Mouse (Mus musculus) midbrain, embryonic 12.5 days (tissue): ENCODE data around the gene Fam210b. TPM values are rescaled to one million over a fixed set of nuclear protein-coding genes. Genes with fewer than 3 reads are reported as not detected.
A peak's percentile ranks its signal among the peaks of the same experiment; 100 is the strongest.

Source experiments
- ATAC-seq: fragments of 200-750 bp; cut with Nextera tagmentation; 2 replicates; pipeline ENCODE4 v1.8.0; 2017; ENCODE audit warnings: low read depth, moderate TSS enrichment, moderate library complexity; ENCODE audit not compliant: low FRiP score
- H3K27ac ChIP-seq: fragments of 300-500 bp; sonication (generic); replicated peaks from 2 replicates; pipeline ENCODE4 v1.5.1; 2016; ENCODE audit warnings: mild to moderate bottlenecking
- H3K27me3 ChIP-seq: fragments of 300-500 bp; sonication (generic); 2 replicates; pipeline ENCODE4 v1.6.1; 2016; ENCODE audit warnings: mild to moderate bottlenecking
- H3K36me3 ChIP-seq: fragments of 300-500 bp; sonication (generic); 2 replicates; pipeline ENCODE4 v1.6.1; 2016
- H3K4me1 ChIP-seq: fragments of 300-500 bp; sonication (generic); 2 replicates; pipeline ENCODE4 v1.6.1; 2016
- H3K4me2 ChIP-seq: fragments of 300-500 bp; sonication (generic); replicated peaks from 2 replicates; pipeline ENCODE4 v1.6.1; 2016; ENCODE audit warnings: mild to moderate bottlenecking, moderate library complexity
- H3K4me3 ChIP-seq: fragments of 300-500 bp; sonication (generic); 2 replicates; pipeline ENCODE4 v1.5.1; 2016; ENCODE audit warnings: mild to moderate bottlenecking
- H3K9ac ChIP-seq: fragments of 300-500 bp; sonication (generic); replicated peaks from 2 replicates; pipeline ENCODE4 v1.6.1; 2016; ENCODE audit warnings: mild to moderate bottlenecking, moderate library complexity
- H3K9me3 ChIP-seq: fragments of 300-500 bp; sonication (generic); 2 replicates; pipeline ENCODE4 v1.6.1; 2016; ENCODE audit warnings: mild to moderate bottlenecking
- WGBS: fragments of 180-500 bp; shearing (Covaris S2); methylation state at CpG from one replicate; pipeline ENCODE4 v1.1.7; 2016; 5-methylcytosine and 5-hydroxymethylcytosine counted together
- polyA plus RNA-seq: library from polyadenylated mRNA; unstranded; fragments of >200 nt; fragmentation: Nextera tagmentation; extraction: Ambion mirVana; gene quantifications from 2 replicates; pipeline ENCODE4 v1.2.1, GENCODE M21; 2016

Fam210b gene
- polyA plus RNA-seq, 1 experiment from 2014 or later = 32.6 TPM

DNA sequence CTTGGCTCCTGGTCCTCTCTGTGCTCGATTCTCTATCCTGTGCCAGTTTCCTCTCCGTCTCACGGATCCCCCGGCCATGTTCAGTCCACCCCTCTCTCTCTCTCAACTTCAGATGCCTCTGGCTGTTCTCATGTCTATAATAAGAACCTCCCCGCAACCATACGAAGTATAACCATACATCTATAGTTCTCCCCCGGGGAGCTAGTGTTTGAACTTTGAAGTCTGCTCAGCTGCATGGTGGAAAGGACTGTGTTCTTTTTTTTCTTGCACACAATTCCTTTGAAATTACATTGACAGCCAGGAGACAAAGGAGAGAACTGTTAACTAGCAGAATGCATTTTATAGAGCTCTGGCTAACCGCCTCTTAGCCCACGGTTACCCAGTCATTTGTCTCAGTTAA is 9.4 kb downstream of the Fam210b start:
- Histone ChIP-seq H3K36me3 (peaks cover 54% of the 10 kb centered on the region), H3K4me3 (no peak overlapping the region), H3K27ac (0 out of 2 replicates have a peak overlapping the region, but pooled peaks have one; percentile 6), H3K9me3 (no peaks in the 10 kb centered on the region), H3K4me1 (peaks cover 12% of the 10 kb centered on the region; the same call in 1 of the 2 replicates), H3K4me2 (no peak overlapping the region), H3K27me3 (no peaks in the 10 kb centered on the region), H3K9ac (no peak overlapping the region)
- no peak for ATAC-seq
- 72% methylated on average over 9 of the region's 9 CpGs for WGBS

DNA sequence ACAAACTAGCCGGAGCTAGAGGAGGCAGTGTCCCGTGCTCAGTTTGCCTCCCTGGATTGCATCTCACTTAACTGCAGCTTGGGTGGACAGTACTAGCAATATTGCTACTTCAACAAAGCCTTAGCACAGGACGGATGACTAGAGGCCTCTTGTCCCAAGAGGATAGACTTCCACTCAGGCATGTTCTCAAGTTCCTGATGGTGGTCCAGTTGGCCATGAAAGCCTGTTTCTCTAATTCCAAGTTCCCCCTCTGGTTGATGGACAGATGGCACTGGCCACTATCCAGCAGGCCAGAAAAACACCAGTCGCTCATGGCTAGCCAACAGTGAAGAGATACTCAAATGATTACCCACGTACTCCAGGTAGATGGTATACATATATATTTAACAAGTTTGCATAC is 10.5 kb downstream of the Fam210b start:
- 90% methylated on average over 5 of the region's 5 CpGs for WGBS
- no peak overlapping the region for H3K4me2 ChIP-seq
- no peak overlapping the region for H3K9ac ChIP-seq
- no peaks in the 10 kb centered on the region for H3K9me3 ChIP-seq
- no peaks in the 10 kb centered on the region for H3K27me3 ChIP-seq
- peaks cover 12% of the 10 kb centered on the region; the same call in 1 of the 2 replicates for H3K4me1 ChIP-seq
- no peak for ATAC-seq
- H3K27ac ChIP-seq = no peak overlapping the region
- peaks cover 65% of the 10 kb centered on the region for H3K36me3 ChIP-seq
- no peak overlapping the region for H3K4me3 ChIP-seq

DNA sequence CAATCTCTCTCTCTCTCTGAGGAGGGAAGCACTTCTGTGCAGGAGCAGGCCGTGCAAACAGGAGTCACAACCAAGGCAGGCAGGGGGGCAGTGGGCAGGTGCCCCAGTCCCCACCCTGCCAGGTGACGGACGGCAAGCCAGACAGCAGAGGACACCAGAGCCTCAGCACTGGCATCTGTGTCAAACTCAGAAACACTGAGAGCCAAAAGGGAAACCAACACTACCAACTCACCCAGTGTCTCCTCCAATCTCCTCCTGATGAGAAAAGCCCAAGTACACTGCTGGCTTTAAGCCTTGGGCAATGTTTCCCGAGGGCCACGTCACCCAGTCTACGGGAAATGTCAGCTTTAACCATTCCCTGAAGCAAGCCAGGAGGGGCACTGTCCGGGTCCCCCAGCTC is 17.8 kb downstream of the Fam210b start:
- Histone ChIP-seq H3K9ac (no peak overlapping the region), H3K4me3 (no peak overlapping the region), H3K9me3 (no peaks in the 10 kb centered on the region), H3K27me3 (no peaks in the 10 kb centered on the region), H3K4me2 (no peak overlapping the region), H3K36me3 (peaks cover 90% of the 10 kb centered on the region), H3K27ac (no peak overlapping the region), H3K4me1 (peaks cover 9% of the 10 kb centered on the region)
- ATAC-seq = no peak
- 87% methylated on average over 7 of the region's 7 CpGs for WGBS

DNA sequence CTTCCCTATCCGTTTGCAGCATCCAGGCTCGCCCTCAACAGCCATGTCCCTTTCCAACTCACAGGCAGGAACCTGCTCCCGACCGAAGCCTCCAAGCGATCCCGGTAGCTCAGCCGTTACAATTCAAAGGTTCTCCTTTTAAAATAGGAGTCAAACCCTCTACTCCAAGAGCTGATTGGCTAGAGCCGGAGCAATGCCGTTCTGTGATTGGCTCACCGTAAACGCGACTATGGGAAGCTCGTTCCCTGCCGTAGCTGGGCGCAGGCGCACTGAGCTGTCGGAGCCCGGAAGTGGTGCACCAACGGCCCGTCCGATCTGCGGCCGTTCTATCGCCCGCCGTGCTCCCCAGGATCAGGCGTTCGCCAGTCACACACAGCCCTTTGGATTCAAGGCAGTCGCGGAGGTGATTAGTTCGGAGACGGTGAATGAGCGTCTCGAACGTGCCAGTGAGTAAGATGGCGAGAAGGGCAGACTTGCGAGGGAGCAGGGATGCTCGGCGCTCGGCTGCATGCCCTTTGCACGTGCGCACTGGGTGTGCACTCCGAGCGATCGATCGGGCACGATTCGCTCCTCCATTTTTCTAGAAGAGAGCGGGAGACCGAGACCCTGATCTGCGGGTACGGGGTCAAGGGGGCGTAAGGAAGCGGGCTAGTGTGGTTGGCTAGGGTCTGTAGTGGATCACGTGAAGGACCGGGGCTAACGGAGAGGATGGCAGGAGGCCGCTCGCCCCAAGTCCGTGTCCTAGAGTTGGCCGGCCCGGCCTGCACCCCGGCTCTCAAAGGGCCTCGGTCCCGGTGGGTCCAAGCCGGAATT is 25.3 kb downstream of the Fam210b start, which contains the start of the genes Aurka and Cstf1:
Gene Aurka, minus strand, starts transcription at position 125 of the 813 bp plus-strand sequence.
Gene Cstf1, plus strand, starts transcription at position 271 of the 813 bp plus-strand sequence.
- ATAC-seq = peak; percentile 97
- WGBS = under 1% methylated on average over 66 of the region's 66 CpGs

DNA sequence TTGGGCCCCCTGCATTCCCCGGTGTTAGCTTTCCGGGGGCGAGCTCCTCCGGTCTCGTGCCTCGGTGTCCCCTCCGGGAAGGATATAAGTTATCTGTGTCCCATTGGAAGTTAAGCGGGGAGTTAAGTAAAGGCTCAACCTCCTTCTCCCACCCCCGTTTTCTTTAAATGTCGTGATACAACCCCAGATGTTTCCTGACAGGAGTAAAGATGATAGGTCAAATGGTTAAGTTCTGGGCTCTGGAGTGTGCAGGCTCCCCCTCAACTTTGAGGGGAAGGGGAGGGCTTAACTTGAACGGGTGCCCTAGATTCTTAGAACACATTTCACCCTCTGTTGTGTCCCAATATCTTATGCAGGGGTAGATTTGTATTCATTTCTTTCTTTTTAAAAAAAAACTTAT is 25.9 kb downstream of the Fam210b start:
- Histone ChIP-seq H3K9me3 (no peaks in the 10 kb centered on the region), H3K27ac (peak overlapping the region; percentile 78), H3K4me1 (peaks cover 33% of the 10 kb centered on the region), H3K9ac (peak overlapping the region; percentile 89), H3K4me2 (peak overlapping the region; percentile 69), H3K4me3 (peak overlapping the region; percentile 95), H3K36me3 (peaks cover 47% of the 10 kb centered on the region), H3K27me3 (no peaks in the 10 kb centered on the region)
- 0% methylated on average over 11 of the region's 11 CpGs for WGBS
- 0 out of 2 replicates have a peak, but pooled peaks have one; percentile 0 for ATAC-seq

More for the DNA sequence above, 25.3 kb downstream of the Fam210b start, which contains the start of the genes Aurka and Cstf1:
- Histone ChIP-seq H3K4me2 (peak within 1 kb of the TSS; percentile 69), H3K9me3 (no peaks in the 10 kb centered on the region), H3K9ac (peak within 1 kb of the TSS; percentile 89), H3K4me3 (peak within 1 kb of the TSS; percentile 95), H3K27me3 (no peaks in the 10 kb centered on the region), H3K4me1 (peaks cover 33% of the 10 kb centered on the region), H3K27ac (peak within 1 kb of the TSS; percentile 78), H3K36me3 (peaks cover 46% of the 10 kb centered on the region)

DNA sequence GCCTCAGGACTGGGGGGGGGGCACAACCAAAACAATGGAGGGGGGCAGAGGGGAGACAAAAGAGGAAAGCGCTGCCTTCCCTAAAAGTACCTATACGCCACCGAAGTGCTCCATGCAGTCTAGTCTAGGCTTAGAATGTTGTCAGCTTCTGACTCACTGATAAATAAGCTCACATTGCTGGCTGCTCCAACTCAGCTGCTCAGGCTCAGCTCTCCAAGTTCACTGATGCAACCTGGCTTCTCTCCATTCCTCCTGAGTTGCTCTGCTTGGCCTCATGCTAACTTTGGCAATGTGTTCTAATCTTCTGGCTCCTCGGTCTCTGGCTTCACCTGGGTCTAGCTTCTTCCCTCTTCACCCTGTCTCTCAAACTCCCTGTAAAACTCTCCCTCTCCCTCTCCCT is 31.2 kb downstream of the Fam210b start:
- Histone ChIP-seq H3K9me3 (no peaks in the 10 kb centered on the region), H3K27me3 (no peaks in the 10 kb centered on the region), H3K9ac (no peak overlapping the region), H3K4me1 (peaks cover 6% of the 10 kb centered on the region), H3K27ac (no peak overlapping the region), H3K36me3 (peaks cover 87% of the 10 kb centered on the region), H3K4me3 (no peak overlapping the region), H3K4me2 (no peak overlapping the region)
- ATAC-seq = no peak
- 97% methylated on average over 4 of the region's 4 CpGs for WGBS

DNA sequence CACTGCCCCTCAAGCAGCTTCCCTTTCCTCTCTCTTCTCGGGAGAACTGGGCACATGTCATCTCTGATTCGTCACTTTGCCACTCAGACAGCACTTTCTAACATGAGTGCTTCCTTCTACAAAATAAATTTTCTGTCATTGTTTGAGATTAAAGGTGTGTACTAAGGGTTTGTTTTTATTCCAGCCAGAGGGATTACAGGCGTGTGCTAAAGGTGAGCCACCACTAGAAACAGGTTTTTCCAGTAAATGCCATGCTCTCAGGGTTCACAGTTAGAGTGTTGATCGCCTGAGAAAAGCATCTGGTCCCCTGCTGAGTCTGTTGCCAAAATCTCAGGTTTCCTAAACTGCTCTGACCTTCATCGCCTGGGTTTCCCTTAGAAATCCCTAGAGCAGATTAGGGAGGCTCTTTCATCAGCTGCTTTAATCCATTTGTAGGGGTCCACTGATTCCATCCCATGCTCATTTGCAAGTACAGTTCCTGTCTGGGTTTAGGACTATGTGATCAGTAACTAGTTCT is 31.7 kb downstream of the Fam210b start:
- Histone ChIP-seq H3K9me3 (no peaks in the 10 kb centered on the region), H3K27ac (no peak overlapping the region), H3K4me2 (no peak overlapping the region), H3K4me3 (no peak overlapping the region), H3K9ac (no peak overlapping the region), H3K27me3 (no peaks in the 10 kb centered on the region), H3K4me1 (0 out of 2 replicates have a peak, but pooled peaks cover 1% of the 10 kb centered on the region), H3K36me3 (peaks cover 92% of the 10 kb centered on the region)
- no peak for ATAC-seq
- 69% methylated on average over 5 of the region's 5 CpGs for WGBS

DNA sequence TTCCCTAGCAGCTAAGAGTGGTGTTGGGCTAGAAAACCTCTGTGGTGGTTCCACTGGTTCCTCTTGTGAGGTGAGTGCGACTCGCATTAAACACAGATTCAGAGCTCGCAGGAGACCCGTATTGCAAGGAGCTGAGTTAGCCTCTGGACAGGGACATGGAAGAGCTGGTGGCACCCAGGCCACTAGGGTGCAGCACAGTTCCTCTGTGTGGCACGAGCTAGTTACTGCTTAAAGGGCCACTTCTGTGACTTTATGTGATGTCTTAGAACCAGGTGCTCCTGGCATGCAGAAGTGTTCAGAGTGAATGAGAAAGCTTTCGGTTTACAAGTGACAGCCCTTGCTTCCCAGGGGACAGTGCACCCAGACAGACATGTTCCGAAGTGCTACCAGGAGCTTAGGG is 33.0 kb downstream of the Fam210b start:
- Histone ChIP-seq H3K4me2 (no peak overlapping the region), H3K27me3 (no peaks in the 10 kb centered on the region), H3K27ac (no peak overlapping the region), H3K4me1 (no peaks in the 10 kb centered on the region), H3K36me3 (peaks cover 93% of the 10 kb centered on the region), H3K4me3 (no peak overlapping the region), H3K9ac (no peak overlapping the region), H3K9me3 (no peaks in the 10 kb centered on the region)
- WGBS = 75% methylated on average over 7 of the region's 7 CpGs
- ATAC-seq = no peak

DNA sequence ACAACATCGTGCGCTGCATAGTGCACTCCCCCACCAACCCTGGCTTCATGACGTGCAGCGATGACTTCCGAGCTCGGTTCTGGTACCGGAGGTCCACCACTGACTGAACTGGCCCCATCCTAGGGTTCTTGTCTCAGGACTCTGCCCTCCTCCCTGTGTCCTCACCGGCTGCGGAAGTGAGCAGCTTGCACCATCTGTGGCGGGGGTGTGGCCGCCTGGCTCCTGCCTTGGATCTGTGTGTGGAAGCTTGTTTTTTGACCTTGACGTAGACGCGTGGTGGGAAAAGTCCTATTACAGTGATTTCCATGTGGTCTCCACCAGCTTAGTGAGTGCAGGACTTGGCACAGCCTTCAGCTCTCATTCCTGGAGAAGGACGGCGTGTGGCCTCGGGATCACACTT is 35.1 kb downstream of the Fam210b start:
- Histone ChIP-seq H3K36me3 (peaks cover 72% of the 10 kb centered on the region), H3K27me3 (no peaks in the 10 kb centered on the region), H3K9me3 (no peaks in the 10 kb centered on the region), H3K4me3 (no peak overlapping the region), H3K9ac (no peak overlapping the region), H3K4me1 (no peaks in the 10 kb centered on the region), H3K27ac (no peak overlapping the region), H3K4me2 (no peak overlapping the region)
- 96% methylated on average over 17 of the region's 17 CpGs for WGBS
- no peak for ATAC-seq

DNA sequence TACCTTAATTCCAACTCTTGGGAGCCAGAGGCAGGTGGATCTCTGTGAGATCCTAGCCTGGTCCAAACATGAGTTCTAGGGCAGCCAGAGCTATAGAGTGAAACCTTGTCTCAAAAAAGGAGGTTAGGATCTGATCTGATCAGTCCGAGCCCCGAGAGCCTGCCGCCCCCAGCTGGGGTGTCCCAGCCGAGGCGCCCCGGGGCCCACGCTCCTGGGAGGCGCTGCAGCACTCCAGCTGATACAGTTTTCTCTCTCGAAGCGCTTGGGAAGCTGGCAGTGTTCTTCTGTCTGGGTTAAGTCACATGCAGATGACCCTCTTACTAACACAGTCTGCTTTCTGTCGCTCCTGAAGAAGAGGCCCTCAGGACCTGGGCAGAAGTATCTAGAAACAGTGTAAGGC is 36.0 kb downstream of the Fam210b start:
- Histone ChIP-seq H3K9me3 (no peaks in the 10 kb centered on the region), H3K4me1 (no peaks in the 10 kb centered on the region), H3K4me3 (no peak overlapping the region), H3K27ac (no peak overlapping the region), H3K9ac (no peak overlapping the region), H3K27me3 (no peaks in the 10 kb centered on the region), H3K36me3 (peaks cover 63% of the 10 kb centered on the region), H3K4me2 (no peak overlapping the region)
- no peak for ATAC-seq
- 93% methylated on average over 11 of the region's 11 CpGs for WGBS

DNA sequence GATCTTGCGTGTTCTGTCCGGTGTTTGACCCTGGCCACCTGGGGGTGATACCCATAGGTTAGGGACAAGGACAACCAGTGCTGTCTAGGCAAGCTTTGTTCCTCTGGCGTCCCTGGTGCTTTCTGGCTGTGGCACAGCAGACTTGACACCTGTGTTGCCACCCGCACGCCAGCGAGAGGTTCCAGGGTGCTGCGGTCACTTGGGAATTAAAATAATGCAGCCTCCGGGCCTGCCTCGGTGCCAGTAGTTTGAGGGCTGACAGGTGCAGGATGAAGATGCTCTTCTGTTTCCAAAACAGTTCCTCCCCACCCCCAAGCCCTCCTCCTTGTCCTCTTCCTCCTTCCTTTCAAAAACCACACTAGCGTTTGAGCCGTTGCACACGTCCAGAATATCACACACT is 36.5 kb downstream of the Fam210b start:
- H3K27me3 ChIP-seq = no peaks in the 10 kb centered on the region
- H3K27ac ChIP-seq = no peak overlapping the region
- no peak for ATAC-seq
- H3K36me3 ChIP-seq = peaks cover 58% of the 10 kb centered on the region
- no peak overlapping the region for H3K4me3 ChIP-seq
- H3K4me1 ChIP-seq = no peaks in the 10 kb centered on the region
- H3K9me3 ChIP-seq = no peaks in the 10 kb centered on the region
- no peak overlapping the region for H3K4me2 ChIP-seq
- WGBS = 90% methylated on average over 12 of the region's 12 CpGs
- no peak overlapping the region for H3K9ac ChIP-seq

DNA sequence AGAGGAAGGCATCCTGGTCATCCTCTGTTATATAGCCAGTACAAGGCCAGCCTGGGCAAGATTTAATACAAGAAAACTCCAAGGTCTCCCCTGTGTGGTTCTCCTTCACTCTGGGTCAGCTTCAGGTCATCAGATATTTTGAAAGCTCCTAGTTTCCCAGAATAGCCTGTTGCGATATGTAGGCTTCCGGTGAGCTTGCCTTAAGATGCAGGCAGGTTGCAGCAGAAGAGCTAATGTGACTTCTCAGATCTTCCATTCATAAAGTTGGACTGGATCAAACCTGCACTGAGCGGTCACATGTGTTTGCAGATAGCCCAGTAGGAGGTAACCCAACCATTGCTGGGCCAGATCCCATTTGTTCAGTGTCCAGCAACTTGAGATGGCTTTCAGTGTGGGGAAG is 39.4 kb downstream of the Fam210b start:
- no peak overlapping the region for H3K9ac ChIP-seq
- no peak overlapping the region for H3K4me2 ChIP-seq
- no peak overlapping the region for H3K27ac ChIP-seq
- H3K36me3 ChIP-seq = peaks cover 30% of the 10 kb centered on the region
- H3K4me3 ChIP-seq = no peak overlapping the region
- 86% methylated on average over 3 of the region's 3 CpGs for WGBS
- no peaks in the 10 kb centered on the region for H3K27me3 ChIP-seq
- H3K9me3 ChIP-seq = no peaks in the 10 kb centered on the region
- no peak for ATAC-seq
- H3K4me1 ChIP-seq = no peaks in the 10 kb centered on the region
